In genomic region chr8:112138924-112139323, GRCm38 (mm10) we compare ENCODE assay signal across 15 mouse cellular contexts.
A peak's percentile ranks its signal among the peaks of the same experiment; 100 is the strongest.
DNase-seq lines count a peak whose midpoint lies in the region; ATAC-seq and TF ChIP-seq lines count a peak whose summit lies in the region.
"Had no signal": no experiment of that assay in that cellular context is flagged by ENCODE, and none has a peak within 500 bp of the region (broad histone marks: within the 10 kb centered on the region; RNA-seq: fewer than 3 reads in every experiment).

No protein-coding gene starts in this region.

- intact Hi-C loops in heart, postnatal 14 days (cut with DNase I) = no loop called here

- no peaks in the 10 kb centered on the region for H3K36me3 ChIP-seq in hindbrain, embryonic 13.5 days
- no peaks in the 10 kb centered on the region for H3K36me3 ChIP-seq in hindbrain, embryonic 11.5 days (ENCODE audit: control insufficient read depth, insufficient read depth, low read length)
- H3K36me3 ChIP-seq: embryonic facial prominence, embryonic 12.5 days; heart, embryonic 15.5 days had no signal

- WGBS in hindbrain, embryonic 13.5 days = 33% methylated on average over 5 of the region's 5 CpGs
- WGBS in hindbrain, embryonic 11.5 days = 57% methylated on average over 5 of the region's 5 CpGs

- no peaks in the 10 kb centered on the region for H3K27me3 ChIP-seq in hindbrain, embryonic 13.5 days
- no peaks in the 10 kb centered on the region for H3K27me3 ChIP-seq in hindbrain, embryonic 11.5 days (ENCODE audit: control insufficient read depth, insufficient read depth, low read length)
- H3K27me3 ChIP-seq: embryonic facial prominence, embryonic 12.5 days; heart, embryonic 15.5 days; Patski had no signal

- H3K4me1 ChIP-seq in hindbrain, embryonic 13.5 days (replicated peaks) = no peaks in the 10 kb centered on the region
- H3K4me1 ChIP-seq in hindbrain, embryonic 11.5 days (replicated peaks; ENCODE audit: control insufficient read depth, insufficient read depth, low read length) = no peaks in the 10 kb centered on the region
- H3K4me1 ChIP-seq: embryonic facial prominence, embryonic 12.5 days; heart, embryonic 15.5 days had no signal

- H3K9ac ChIP-seq in hindbrain, embryonic 13.5 days = no peak overlapping the region
- no peak overlapping the region for H3K9ac ChIP-seq in hindbrain, embryonic 11.5 days (ENCODE audit: low read depth, low read length)
- H3K9ac ChIP-seq: embryonic facial prominence, embryonic 12.5 days; heart, embryonic 15.5 days; liver, embryonic 14.5 days had no signal

- no peak overlapping the region for H3K4me2 ChIP-seq in hindbrain, embryonic 13.5 days
- H3K4me2 ChIP-seq in hindbrain, embryonic 11.5 days (replicated peaks; ENCODE audit: low read depth, low read length) = no peak overlapping the region
- H3K4me2 ChIP-seq: embryonic facial prominence, embryonic 12.5 days; heart, embryonic 15.5 days had no signal

- no peaks in the 10 kb centered on the region; the same call in 1 of the 2 replicates for H3K9me3 ChIP-seq in hindbrain, embryonic 13.5 days
- H3K9me3 ChIP-seq in hindbrain, embryonic 11.5 days (ENCODE audit: control insufficient read depth, low read length) = no peaks in the 10 kb centered on the region
- H3K9me3 ChIP-seq: embryonic facial prominence, embryonic 12.5 days; heart, embryonic 15.5 days had no signal

- no peak for TF ChIP-seq POLR2A in brain, embryonic 14.5 days (IDR thresholded peaks at IDR 0.05; ENCODE audit: borderline replicate concordance, extremely low read depth, insufficient read depth, insufficient read length, poor library complexity, severe bottlenecking)

- no peak for DNase-seq in hindbrain, embryonic 11.5 days (ENCODE audit: low spot score)
- DNase-seq in brain, embryonic 14.5 days (ENCODE audit: low read depth) = peak; percentile 83
- peak; percentile 42 to 59 for DNase-seq in cerebellum, postnatal 10 days
- DNase-seq in layer of hippocampus, postnatal 36 days = peak; percentile 7 to 10
- no peak for DNase-seq in kidney, adult 11 months
- no peak for DNase-seq in heart, postnatal 14 days
- DNase-seq in thymus, postnatal 4 days = no peak
- DNase-seq: gastrocnemius, adult 2 months; kidney, adult 8-10 months; thymus, postnatal 36 days had no signal

- TF ChIP-seq CTCF in brain, embryonic 14.5 days (IDR thresholded peaks at IDR 0.05; ENCODE audit: borderline replicate concordance, extremely low read depth, insufficient read depth, insufficient read length) = no peak

- peak; percentile 84 for ATAC-seq in hindbrain, embryonic 13.5 days (ENCODE audit: low FRiP score)
- ATAC-seq in hindbrain, embryonic 11.5 days (ENCODE audit: low FRiP score) = no peak
- ATAC-seq: Patski had no signal

- peak overlapping the region; percentile 56; the same call in 1 of the 2 replicates for H3K27ac ChIP-seq in hindbrain, embryonic 13.5 days
- no peak overlapping the region for H3K27ac ChIP-seq in hindbrain, embryonic 11.5 days (ENCODE audit: low read depth, low read length)
- H3K27ac ChIP-seq: embryonic facial prominence, embryonic 12.5 days; gastrocnemius, adult 2 months; heart, embryonic 15.5 days; liver, embryonic 14.5 days had no signal

- H3K4me3 ChIP-seq in hindbrain, embryonic 13.5 days = no peak overlapping the region
- H3K4me3 ChIP-seq in hindbrain, embryonic 11.5 days (ENCODE audit: low read depth, low read length) = no peak overlapping the region
- H3K4me3 ChIP-seq: embryonic facial prominence, embryonic 12.5 days; gastrocnemius, adult 2 months; heart, embryonic 15.5 days had no signal

Comparison
In these comparisons a context has a peak if more than half of its experiments do, and no peak if none do; other contexts are left out.
1. DNase-seq: peak in brain, embryonic 14.5 days (single experiment), cerebellum, postnatal 10 days (2 of 2) and layer of hippocampus, postnatal 36 days (2 of 2); none in hindbrain, embryonic 11.5 days (single experiment), kidney, adult 11 months (single experiment), heart, postnatal 14 days (0 of 2) and thymus, postnatal 4 days (single experiment).